Mouse (Mus musculus) spleen, postnatal 14 days (tissue): ENCODE results near the gene Hhip.
"Not testable (repeated sequence)": the region's sequence is repeated elsewhere in the genome, so short reads cannot be mapped to it uniquely, and the experiment has no call there.

ENCODE experiments used
- DNase-seq, 2 experiments: peaks; one replicate each; pipeline ENCODE4 v3.0.0; 2021 to 2022; ENCODE audit warnings: low spot score in 2 of 2

Hhip gene

DNA sequence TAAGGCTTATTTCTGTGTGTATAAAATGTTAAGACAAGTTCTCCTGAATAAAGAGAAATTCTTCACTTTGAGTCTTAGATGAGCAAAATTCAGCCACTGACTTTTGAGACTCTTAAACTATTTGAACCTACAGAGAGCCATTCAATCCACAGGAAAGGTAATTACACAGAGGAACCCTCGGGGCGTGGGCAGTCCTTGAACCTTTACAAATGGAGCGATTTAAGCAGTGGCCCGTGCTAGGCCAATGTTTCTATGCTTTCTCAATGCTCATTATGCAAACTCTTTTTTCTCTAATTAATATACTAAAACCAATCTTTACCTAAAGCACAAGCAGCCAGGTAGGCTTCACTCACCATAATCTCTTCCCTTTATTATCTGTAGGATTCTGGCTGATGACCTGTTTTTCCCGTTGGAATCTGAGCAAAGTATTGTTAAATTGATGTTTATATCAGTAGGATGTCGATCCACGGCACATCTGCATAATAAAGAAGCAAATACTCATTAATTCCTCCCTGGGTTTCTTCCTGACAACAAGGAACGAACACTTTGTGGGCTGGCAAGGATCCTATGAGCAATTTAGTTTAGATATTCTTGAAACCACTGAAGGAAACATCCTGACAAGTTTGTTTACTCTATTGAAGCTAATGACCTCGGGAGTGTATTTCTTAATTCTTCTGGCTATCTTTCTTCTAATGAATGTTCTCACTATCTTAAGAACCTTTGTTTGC is 65.5 kb downstream of the Hhip start:
- no peak for DNase-seq

GRCm38 (mm10) chr8:79991420-79991819 is 66.4 kb downstream of the Hhip start:
- not testable (repeated sequence) for DNase-seq

- no peak for DNase-seq
Measured at GRCm38 (mm10) chr8:79984946-79985345, 72.9 kb downstream of the Hhip start.

DNA sequence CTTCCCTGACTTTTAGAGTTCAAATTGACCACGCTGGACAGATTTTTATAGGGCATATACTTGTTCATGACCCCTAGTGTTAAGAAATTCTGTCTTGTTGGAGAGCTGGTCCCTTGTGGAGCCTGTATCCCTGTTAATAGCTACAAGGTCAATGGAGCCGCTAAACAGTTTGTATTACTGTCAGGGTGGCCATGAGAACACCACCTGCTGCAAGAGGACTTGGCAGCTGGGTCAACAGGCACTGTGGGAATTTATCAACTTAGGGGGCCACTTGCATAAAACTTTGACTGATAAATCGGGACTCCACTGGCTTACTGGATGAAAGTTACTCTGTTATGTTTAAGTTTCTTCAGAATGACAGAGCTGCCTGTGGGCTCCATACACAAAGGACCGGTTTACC is 75.7 kb downstream of the Hhip start:
- DNase-seq = no peak

DNA sequence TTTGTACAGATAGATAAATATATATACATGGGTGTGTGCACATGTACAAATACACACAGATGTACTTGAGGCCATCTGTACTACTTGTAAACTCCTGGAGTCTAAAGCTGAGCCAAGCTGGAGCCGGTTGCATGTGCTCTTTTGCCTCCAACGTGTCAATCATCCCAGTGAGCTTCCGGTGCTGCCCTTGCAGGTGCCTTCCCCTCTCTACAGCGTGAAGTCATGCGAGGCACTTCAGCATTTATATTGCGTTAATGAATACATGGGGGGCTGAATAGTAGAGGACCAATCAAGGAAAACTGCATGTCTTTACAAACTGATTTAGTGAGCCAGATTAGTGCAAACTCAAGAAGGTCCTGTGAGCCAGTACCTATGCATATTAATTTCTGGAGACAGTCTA is 91.6 kb downstream of the Hhip start:
- DNase-seq = no peak

- DNase-seq = no peak
Measured at GRCm38 (mm10) chr8:79952857-79953256, 104.9 kb downstream of the Hhip start.

DNA sequence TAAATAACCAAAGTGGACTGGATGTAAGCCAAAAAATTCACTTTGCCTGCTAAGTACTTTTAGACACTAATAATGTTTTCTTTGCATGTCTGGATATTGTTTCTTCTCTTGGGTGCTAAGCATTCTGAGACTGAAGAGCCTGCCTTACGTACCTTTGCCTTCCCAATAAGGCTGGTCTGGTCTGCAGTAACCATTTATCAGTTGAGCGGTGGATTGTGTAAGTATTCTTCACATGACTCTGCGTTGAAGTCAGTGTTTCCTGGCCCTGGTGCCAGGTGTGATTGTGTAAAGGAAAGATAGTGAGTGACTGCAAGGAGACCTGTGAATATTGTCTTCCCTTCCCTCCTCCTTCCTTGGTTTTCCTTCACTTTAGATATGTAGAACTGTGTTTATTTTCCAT is 107.4 kb downstream of the Hhip start:
- no peak for DNase-seq

- no peak for DNase-seq
Measured at GRCm38 (mm10) chr8:79945501-79946076, 112.2 kb downstream of the Hhip start.

DNA sequence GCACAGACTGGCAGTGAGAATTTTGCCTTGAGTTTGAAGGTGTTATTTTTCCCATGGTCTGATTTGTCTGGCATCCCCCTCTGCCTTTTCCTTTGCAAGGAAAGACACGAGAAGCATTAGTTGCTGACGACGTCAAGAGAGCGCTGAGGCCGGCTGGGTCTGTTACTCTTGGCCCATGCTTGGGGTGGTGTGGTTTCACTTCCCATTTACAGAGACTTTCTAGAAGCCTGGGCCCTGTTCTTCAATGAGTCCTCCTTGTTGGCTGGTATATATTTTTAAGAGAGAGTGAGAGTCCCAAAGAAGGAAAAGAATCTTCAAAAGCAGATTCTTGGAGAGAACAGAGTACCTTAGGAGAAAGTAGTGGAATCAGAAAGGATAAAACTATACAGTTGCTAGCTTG is 116.7 kb downstream of the Hhip start:
- DNase-seq = no peak

DNA sequence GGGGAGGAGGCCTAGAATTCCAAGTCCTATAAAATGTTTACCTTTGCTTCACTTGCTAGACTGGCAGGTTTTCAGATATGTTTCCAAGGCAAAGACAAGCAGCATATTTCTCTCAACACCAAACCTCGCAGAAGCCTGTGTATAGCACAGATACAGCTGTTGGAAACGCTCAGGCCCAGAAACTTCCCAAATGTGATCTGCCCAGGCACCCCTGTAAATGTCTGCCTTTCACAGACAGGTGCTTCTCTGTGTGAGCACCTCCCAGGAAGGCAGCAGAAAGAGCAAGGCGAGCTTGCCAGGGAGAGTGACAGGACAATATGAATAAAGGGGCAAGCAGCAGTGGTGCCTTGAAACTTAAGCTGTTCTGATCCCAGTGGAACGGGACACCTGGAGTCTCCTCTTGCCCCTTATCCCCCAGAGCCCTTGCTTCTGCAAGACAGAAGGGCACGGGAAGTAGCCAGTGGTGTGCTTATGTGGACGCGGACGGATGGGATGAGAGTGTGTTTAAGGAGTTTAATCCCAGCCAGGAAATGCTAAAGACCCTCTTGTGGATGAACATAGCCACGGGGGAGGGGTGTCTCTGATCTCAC is 120.9 kb downstream of the Hhip start:
- DNase-seq = no peak

DNA sequence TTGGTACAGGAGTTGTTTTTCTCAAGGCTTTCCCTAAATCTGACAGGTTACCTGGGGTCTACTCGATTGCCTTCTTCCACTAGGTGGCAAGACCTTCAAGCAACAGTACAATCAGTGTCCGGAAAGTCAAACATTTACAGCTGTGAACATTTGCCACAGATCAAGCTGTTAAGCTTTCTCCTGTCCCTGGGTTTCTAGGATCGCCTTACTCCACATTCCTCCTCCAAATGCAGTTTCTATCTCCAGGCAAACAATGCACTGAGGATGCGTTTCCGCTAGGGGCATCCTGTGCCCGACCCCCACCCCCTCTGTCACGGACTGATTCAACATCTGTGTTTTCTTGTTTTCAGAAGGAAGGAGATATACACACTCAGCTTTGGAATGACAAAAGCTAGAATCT is 122.0 kb downstream of the Hhip start:
- DNase-seq = no peak

DNA sequence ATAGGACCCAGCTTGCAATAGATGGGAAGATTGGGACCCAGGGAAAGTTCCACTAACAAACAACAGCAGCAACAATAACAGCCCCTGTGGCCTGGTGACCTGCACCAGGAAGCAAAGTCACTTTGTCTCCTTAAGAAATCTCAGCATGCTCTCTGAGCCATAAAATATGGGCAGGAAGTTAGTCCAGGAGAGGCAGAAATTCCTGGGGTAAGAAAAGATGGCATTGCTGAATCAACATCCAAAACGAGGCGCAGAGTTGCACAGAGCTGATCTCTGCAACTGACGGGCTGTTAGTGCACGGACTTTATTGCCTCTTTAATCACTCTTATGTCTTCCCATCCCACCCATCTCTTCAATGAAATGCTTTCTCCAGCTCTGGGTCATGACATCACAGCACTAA is 128.6 kb downstream of the Hhip start:
- no peak for DNase-seq

GRCm38 (mm10) chr8:79917211-79917610 is 140.6 kb downstream of the Hhip start:
- no peak for DNase-seq
